Mouse (Mus musculus) adrenal gland, postnatal 36 days (tissue): ENCODE measurements around the gene H2al2c. TPM values are rescaled to one million over a fixed set of nuclear protein-coding genes. Genes with fewer than 3 reads are reported as not detected.
"Not testable (repeated sequence)": the region's sequence is repeated elsewhere in the genome, so short reads cannot be mapped to it uniquely, and the experiment has no call there.

Experiments used
- DNase-seq, 2 experiments: peaks; one replicate each; pipeline ENCODE4 v3.0.0; 2021; ENCODE audit warnings: mixed read lengths in 1 of 2
- long read RNA-seq, 2 experiments: library from polyadenylated mRNA; stranded (forward); transcript quantifications; one replicate each; pipeline ENCODE4 v2.0.0; 2021; ENCODE audit warnings: borderline sequencing depth in 2 of 2
- total RNA-seq, 2 experiments: library from RNA; stranded (reverse); gene quantifications; 2 replicates each; pipeline ENCODE4 v1.2.3; 2021

H2al2c gene
- not detected for total RNA-seq
- long read RNA-seq, experiment 1: 0 reads
- long read RNA-seq, experiment 2: 0 reads

DNA sequence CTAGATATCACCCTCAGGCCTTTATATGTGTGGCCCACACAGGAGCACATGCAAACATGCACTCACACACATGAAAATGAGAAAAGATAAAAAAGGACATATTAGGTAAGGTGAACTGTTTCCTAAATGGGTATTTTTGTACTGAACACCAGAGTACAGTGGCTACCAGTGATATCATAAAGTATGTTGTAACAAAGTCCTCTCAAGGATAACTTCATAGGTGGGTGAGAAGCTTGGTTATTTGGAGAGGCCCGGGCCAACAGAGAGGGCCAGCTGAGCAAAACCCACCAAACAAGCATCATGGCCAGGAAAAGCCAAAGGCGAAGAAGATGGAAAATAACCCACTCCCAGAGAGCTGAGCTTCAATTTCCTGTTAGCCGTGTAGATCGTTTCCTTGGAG is at the start of gene H2al2c:
Gene H2al2c (plus strand): TSS at position 301 of the 400 bp plus-strand sequence.
- not testable (repeated sequence) for DNase-seq

Other genes with a start within 250 kb of the H2al2c start
- gene Sry, start 64.6 kb downstream of the H2al2c start, total RNA-seq: not detected
- gene H2al2b, start 121.6 kb downstream of the H2al2c start, total RNA-seq: not detected
- gene Gm4064, start 197.1 kb downstream of the H2al2c start, total RNA-seq: not detected
- gene Rbmy, start 231.6 kb downstream of the H2al2c start, total RNA-seq: not detected
- gene Gm10256, start 231.6 kb downstream of the H2al2c start, total RNA-seq: not detected